Mouse (Mus musculus) limb, embryonic 11.5 days (tissue): ENCODE measurements around the gene Mmp15. TPM values are rescaled to one million over a fixed set of nuclear protein-coding genes. Genes with fewer than 3 reads are reported as not detected.

Experiments used
- ATAC-seq: fragments of 200-750 bp; cut with Nextera tagmentation; 2 replicates; pipeline ENCODE4 v1.8.0; 2017; ENCODE audit warnings: low read depth; ENCODE audit not compliant: insufficient number of reproducible peaks, low FRiP score, low TSS enrichment
- DNase-seq: peaks from one replicate; pipeline ENCODE4 v3.0.0-alpha.2; 2015; ENCODE audit warnings: low spot score
- H3K27ac ChIP-seq: fragments of 300-500 bp; sonication (generic); replicated peaks from 2 replicates; pipeline ENCODE4 v1.5.1; 2014; ENCODE audit warnings: low read depth, mild to moderate bottlenecking, low read length
- H3K27me3 ChIP-seq: fragments of 300-500 bp; sonication (generic); 2 replicates; pipeline ENCODE4 v1.6.1; 2014; ENCODE audit warnings: mild to moderate bottlenecking, low read length, mixed read lengths; ENCODE audit not compliant: control insufficient read depth, insufficient read depth
- H3K36me3 ChIP-seq: fragments of 300-500 bp; sonication (generic); 2 replicates; pipeline ENCODE4 v1.6.1; 2014; ENCODE audit warnings: mild to moderate bottlenecking, low read length, moderate library complexity, mixed read lengths; ENCODE audit not compliant: control insufficient read depth, insufficient read depth
- H3K4me1 ChIP-seq: fragments of 300-500 bp; sonication (generic); 2 replicates; pipeline ENCODE4 v1.6.1; 2014; ENCODE audit warnings: low read length, mixed read lengths; ENCODE audit not compliant: control insufficient read depth, insufficient read depth
- H3K4me2 ChIP-seq: fragments of 300-500 bp; sonication (generic); 2 replicates; pipeline ENCODE4 v1.6.1; 2014; ENCODE audit warnings: low read depth, mild to moderate bottlenecking, moderate library complexity; ENCODE audit not compliant: severe bottlenecking
- H3K4me3 ChIP-seq: fragments of 300-500 bp; sonication (generic); 2 replicates; pipeline ENCODE4 v1.5.1; 2014; ENCODE audit warnings: low read depth, low read length
- H3K9ac ChIP-seq: fragments of 300-500 bp; sonication (generic); 2 replicates; pipeline ENCODE4 v1.6.1; 2014; ENCODE audit warnings: mild to moderate bottlenecking, low read length
- H3K9me3 ChIP-seq: fragments of 300-500 bp; sonication (generic); 2 replicates; pipeline ENCODE4 v1.6.1; 2016; ENCODE audit warnings: low read length; ENCODE audit not compliant: control insufficient read depth
- WGBS: fragments of 180-500 bp; shearing (Covaris S2); extraction: QIAGEN DNeasy Blood & Tissue Kit; methylation state at CpG from one replicate; pipeline ENCODE4 v1.1.7; 2014; 5-methylcytosine and 5-hydroxymethylcytosine counted together
- polyA plus RNA-seq: library from polyadenylated mRNA; unstranded; fragments of >200 nt; fragmentation: Nextera tagmentation; extraction: Ambion mirVana; gene quantifications from 2 replicates; pipeline ENCODE4 v1.2.1, GENCODE M21; 2014

Mmp15 gene
- polyA plus RNA-seq, 1 experiment from 2014 or later: 9.6 TPM

GRCm38 (mm10) chr8:95348811-95349630, 3.0 kb upstream of the Mmp15 start:
- WGBS: 67% methylated on average over 19 of the region's 19 CpGs
- peaks cover 3% of the 10 kb centered on the region for H3K27me3 ChIP-seq
- H3K4me3 ChIP-seq: no peak overlapping the region
- ATAC-seq (no peak), DNase-seq (no peak)
- H3K27ac ChIP-seq: no peak overlapping the region
- H3K9ac ChIP-seq: no peak overlapping the region
- no peak overlapping the region for H3K4me2 ChIP-seq
- H3K9me3 ChIP-seq: no peaks in the 10 kb centered on the region
- 0 out of 2 replicates have a peak, but pooled peaks cover 6% of the 10 kb centered on the region for H3K4me1 ChIP-seq
- no peaks in the 10 kb centered on the region for H3K36me3 ChIP-seq

DNA sequence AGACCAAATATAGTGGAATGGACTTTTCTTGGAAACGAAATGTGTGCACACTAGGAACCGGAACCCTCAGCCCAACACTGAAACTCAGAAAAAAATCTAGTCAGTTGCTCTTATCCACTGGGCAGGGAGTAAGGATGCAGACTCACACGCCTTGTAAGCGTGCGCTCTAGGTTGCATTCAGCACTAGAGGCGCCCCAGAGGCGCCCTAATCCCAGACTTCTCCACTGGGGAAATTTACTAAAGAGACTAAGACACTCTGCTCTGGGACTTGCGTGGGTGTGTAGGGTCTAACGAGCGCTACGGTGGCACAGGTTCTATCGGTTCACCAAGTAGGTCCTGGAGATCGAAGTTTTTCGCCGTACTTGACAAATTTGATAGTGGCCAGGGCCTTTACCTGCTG, 607 bp upstream of the Mmp15 start:
- ATAC-seq: no peak
- H3K27me3 ChIP-seq: peaks cover 3% of the 10 kb centered on the region

DNA sequence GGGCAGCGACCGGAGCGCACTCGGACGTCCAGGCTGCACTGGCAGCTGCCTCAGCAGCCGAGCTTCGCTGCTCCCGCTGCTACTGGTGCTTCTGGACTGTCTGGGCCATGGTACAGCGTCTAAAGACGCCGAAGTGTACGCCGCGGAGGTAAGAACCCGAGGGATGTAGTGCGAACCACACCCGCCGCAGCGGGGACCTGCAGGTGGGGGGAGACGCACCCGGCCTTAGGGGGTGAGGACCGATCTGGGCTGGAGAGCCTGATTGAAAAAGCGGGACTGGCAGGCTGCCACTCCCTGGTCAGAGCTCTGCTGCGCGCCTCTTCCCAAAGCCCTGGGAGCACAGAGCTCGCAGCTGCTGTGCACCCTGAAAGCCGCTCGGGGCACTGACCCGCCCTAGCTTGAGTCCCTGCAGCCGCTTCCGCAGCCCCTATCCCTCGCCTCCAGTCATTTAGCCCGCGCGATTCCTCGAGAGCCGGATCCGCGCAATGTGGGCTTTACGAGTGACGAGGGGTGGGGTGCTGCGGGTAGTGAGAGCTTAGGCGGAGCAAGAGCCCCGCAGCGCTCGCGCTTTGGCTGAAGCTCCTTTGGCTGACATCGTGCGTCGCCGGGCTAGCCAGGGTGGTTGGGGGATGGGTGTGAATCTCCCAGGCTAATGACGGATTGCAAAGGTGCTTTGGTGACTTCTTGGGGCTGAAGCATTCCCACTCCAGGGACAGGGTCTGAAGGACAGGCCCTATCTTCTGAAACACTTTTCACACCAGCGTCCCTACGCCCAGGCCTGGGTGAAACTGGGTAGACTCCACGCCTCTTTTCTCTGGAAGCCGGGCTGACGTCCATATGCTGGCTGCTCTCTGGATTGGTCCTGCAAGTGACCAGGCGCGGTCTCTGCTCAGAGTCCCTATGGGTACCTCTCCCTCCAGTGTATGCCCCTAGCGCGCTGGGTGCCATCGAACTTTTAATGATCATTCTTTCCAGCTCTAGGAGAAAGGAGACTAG, 1.1 kb downstream of the Mmp15 start:
- peak; percentile 32 for ATAC-seq

More for the DNA sequence above, 607 bp upstream of the Mmp15 start:
- no peak overlapping the region for H3K9ac ChIP-seq
- H3K4me1 ChIP-seq: 0 out of 2 replicates have a peak, but pooled peaks cover 6% of the 10 kb centered on the region
- peak overlapping the region; percentile 68; the same call in 1 of the 2 replicates for H3K4me3 ChIP-seq
- 6% methylated on average over 15 of the region's 15 CpGs for WGBS
- DNase-seq: peak; percentile 52
- no peaks in the 10 kb centered on the region for H3K36me3 ChIP-seq
- H3K27ac ChIP-seq: no peak overlapping the region
- no peaks in the 10 kb centered on the region for H3K9me3 ChIP-seq
- H3K4me2 ChIP-seq: peak overlapping the region; percentile 94

DNA sequence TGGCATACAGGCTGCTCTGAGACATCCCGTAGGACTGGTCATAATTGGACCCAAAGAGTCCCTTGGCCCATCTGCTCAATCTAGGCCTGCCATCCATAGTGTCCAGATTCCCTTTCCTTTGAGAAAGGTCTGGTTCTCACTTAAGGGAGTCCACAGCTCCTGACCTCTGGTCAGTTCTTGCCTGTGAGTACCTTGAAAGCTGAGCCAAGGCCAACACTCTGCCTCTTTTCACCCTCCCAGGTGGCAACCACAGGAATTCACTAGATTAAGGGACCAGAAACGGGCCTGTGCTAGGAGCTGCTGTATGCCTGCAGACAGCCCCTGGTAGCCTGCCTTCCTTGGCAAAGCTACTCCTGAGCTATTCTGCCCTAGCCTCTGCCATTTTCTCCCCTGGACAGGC, 2.5 kb downstream of the Mmp15 start:
- H3K9me3 ChIP-seq: no peaks in the 10 kb centered on the region
- no peak overlapping the region for H3K4me2 ChIP-seq
- DNase-seq (no peak), ATAC-seq (no peak)
- peaks cover 3% of the 10 kb centered on the region for H3K27me3 ChIP-seq
- H3K4me3 ChIP-seq: no peak overlapping the region
- no peak overlapping the region for H3K27ac ChIP-seq
- H3K4me1 ChIP-seq: 0 out of 2 replicates have a peak, but pooled peaks cover 6% of the 10 kb centered on the region
- H3K36me3 ChIP-seq: no peaks in the 10 kb centered on the region
- WGBS: 87% methylated on average over 2 of the region's 2 CpGs
- H3K9ac ChIP-seq: no peak overlapping the region

More for the DNA sequence above, 1.1 kb downstream of the Mmp15 start:
- H3K27me3 ChIP-seq: peaks cover 3% of the 10 kb centered on the region
- peak overlapping the region; percentile 68 for H3K4me3 ChIP-seq
- H3K9me3 ChIP-seq: no peaks in the 10 kb centered on the region
- H3K36me3 ChIP-seq: no peaks in the 10 kb centered on the region
- H3K4me2 ChIP-seq: peak overlapping the region; percentile 94
- 0 out of 2 replicates have a peak, but pooled peaks cover 6% of the 10 kb centered on the region for H3K4me1 ChIP-seq
- H3K9ac ChIP-seq: peak overlapping the region; percentile 82
- no peak overlapping the region for H3K27ac ChIP-seq
- DNase-seq: peak; percentile 73
- WGBS: 1% methylated on average over 62 of the region's 62 CpGs

DNA sequence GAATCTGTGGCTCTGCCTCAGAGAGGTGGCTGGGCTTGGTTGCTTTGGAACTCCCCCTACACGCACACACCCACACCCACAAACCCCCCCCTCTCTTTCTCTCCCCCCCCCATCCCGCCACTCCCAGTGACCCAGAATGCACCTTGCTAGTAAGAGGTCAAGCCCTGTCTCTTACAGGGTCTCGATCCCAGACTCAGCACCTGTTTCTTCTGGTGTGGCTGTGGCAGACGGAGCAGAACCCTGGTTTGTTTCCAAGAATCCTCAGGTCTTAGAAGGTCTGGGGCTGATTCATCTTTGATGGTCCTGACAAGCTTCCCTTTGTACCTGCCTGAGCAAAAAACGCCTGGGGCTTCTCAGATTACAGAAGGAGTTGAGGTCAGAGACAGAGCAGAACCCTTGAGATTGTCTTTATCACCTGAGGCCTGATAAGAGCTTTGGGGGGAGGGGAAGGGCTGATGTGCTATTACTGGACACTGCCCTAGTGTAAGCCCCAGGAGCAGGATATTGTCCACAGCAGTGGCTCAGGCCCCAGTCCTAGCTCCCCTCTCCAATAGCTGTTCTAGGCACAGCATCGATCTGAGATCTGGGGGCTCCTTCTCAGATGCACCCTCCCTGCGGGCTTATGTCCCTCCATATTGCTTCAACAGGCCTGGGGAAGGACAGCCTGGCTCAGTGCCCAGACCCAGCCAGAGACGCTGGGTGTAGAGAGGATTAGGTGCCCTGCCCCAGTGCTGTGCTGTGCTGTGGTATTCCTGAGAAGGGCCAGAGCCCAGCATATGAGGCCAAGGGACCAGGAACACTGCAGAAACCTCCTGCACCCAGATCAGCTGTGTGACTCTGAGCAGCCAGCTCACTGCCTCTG, 6.7 kb downstream of the Mmp15 start:
- no peaks in the 10 kb centered on the region for H3K27me3 ChIP-seq
- peaks cover 8% of the 10 kb centered on the region; the same call in 1 of the 2 replicates for H3K4me1 ChIP-seq
- H3K9ac ChIP-seq: no peak overlapping the region; the same call in 1 of the 2 replicates
- H3K27ac ChIP-seq: no peak overlapping the region
- no peak for DNase-seq
- H3K4me2 ChIP-seq: no peak overlapping the region
- H3K36me3 ChIP-seq: no peaks in the 10 kb centered on the region
- no peak for ATAC-seq
- WGBS: 38% methylated on average over 8 of the region's 8 CpGs
- H3K4me3 ChIP-seq: no peak overlapping the region
- H3K9me3 ChIP-seq: no peaks in the 10 kb centered on the region

DNA sequence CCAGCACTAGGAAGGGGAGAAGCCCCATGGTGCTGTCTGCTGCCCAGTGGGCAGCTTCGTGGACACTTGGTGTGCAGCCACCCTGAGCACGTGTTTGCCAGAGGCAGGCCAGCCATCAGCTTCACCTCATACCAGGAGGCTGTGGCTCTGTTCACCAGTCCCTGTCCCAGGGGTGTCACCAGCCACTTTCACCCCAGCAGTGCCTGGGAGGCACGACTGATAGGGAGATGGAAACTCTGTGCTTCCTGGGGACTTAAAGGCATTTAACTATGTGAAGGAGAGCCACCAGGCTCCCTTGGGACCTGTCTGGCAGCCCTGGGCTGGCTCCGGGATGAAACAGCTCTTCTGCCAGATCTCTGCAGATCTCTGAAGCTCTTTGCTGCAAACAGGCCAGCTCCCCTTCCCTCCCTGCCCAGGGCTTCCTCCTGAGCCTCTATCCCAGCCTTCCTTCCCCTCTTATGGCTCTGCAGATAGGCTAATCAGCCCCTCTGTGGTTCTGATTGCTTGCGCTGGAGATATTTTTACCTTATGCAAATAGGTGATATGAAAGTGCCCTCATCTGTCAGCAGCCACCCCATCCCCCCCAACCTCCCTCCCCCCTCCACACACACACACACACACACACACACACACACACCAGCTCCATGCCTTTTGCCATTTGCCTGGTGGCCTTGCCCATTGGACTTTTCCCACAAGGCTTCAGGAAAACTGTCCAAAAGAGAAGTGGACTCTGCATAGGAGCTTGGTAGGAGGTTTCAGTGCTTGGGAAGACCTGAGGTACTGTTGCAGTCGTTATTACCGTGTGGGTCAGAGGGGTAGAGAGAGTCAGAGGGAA, 8.3 kb downstream of the Mmp15 start:
- H3K4me2 ChIP-seq: no peak overlapping the region
- H3K4me3 ChIP-seq: no peak overlapping the region
- no peak overlapping the region for H3K27ac ChIP-seq
- H3K9ac ChIP-seq: no peak overlapping the region
- H3K27me3 ChIP-seq: no peaks in the 10 kb centered on the region
- H3K36me3 ChIP-seq: no peaks in the 10 kb centered on the region
- WGBS: 41% methylated on average over 7 of the region's 7 CpGs
- no peaks in the 10 kb centered on the region for H3K9me3 ChIP-seq
- H3K4me1 ChIP-seq: peaks cover 8% of the 10 kb centered on the region; the same call in 1 of the 2 replicates
- ATAC-seq (no peak), DNase-seq (no peak)

DNA sequence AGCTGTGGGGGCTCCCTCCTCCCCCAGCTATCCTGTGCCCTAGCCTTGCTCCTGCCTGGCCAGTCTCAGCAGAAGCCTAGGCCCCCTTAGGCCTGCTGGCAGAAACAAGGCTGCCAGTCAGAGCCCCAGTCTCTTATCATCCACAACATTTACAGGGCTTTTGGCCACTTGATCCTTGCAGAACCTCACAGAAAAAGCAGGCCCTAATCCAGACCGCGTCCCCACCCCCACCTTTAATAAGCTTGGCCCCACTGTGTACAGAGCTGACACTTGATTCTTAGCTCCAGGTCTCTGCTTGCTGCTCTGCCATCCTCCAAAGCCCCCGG, 8.9 kb downstream of the Mmp15 start:
- no peaks in the 10 kb centered on the region for H3K9me3 ChIP-seq
- no peak overlapping the region for H3K4me3 ChIP-seq
- DNase-seq (no peak), ATAC-seq (no peak)
- peaks cover 8% of the 10 kb centered on the region; the same call in 1 of the 2 replicates for H3K4me1 ChIP-seq
- no peak overlapping the region for H3K27ac ChIP-seq
- no peak overlapping the region; the same call in 1 of the 2 replicates for H3K9ac ChIP-seq
- H3K27me3 ChIP-seq: no peaks in the 10 kb centered on the region
- no peak overlapping the region for H3K4me2 ChIP-seq
- no peaks in the 10 kb centered on the region for H3K36me3 ChIP-seq
- 58% methylated on average over 3 of the region's 3 CpGs for WGBS
